Mouse (Mus musculus): ENCODE measurements around the gene Sh2b2. TPM values are rescaled to one million over a fixed set of nuclear protein-coding genes. Genes with fewer than 3 reads are reported as not detected.
"Not testable (repeated sequence)": the region's sequence is repeated elsewhere in the genome, so short reads cannot be mapped to it uniquely, and the experiment has no call there.

The Sh2b2 gene
- polyA plus RNA-seq, 1 experiment from 2014 or later: 24.9 TPM

DNA sequence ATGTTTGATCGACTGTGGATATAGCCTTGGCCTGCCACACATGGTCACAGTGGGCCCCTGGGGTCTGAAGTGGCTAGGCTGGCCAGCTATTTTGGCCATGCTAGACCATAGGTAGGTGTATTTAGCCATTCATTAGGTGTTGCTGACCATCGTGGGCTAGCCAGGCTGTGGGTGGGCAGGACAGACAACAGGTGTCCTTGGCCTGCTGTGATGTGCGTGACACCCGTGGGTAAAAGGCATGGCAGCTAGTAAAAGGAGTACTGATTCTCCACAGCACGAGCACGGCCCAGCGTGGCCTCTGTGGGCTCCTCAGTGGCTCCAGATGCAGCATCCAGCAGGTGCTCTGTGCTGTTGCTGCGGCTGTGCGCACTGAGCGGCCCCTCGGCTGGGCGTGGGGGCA, 27.8 kb downstream of the Sh2b2 start:
- Histone ChIP-seq H3K36me3 (ENCODE audit: control insufficient read depth, insufficient read depth, low read length) (peaks cover 26% of the 10 kb centered on the region), H3K27ac (ENCODE audit: low read length) (no peak overlapping the region), H3K27me3 (ENCODE audit: control insufficient read depth, insufficient read depth, low read depth, low read length) (no peaks in the 10 kb centered on the region), H3K4me1 (ENCODE audit: control insufficient read depth, insufficient read depth, low read length) (no peaks in the 10 kb centered on the region), H3K4me3 (ENCODE audit: low read depth, low read length) (no peak overlapping the region), H3K9me3 (replicated peaks; ENCODE audit: control insufficient read depth, low read length, poor library complexity, severe bottlenecking) (no peaks in the 10 kb centered on the region), H3K9ac (ENCODE audit: low read depth, low read length) (no peak overlapping the region), H3K4me2 (ENCODE audit: low read length) (no peak overlapping the region)
- ATAC-seq: no peak
- 85% methylated on average over 12 of the region's 12 CpGs for WGBS

DNA sequence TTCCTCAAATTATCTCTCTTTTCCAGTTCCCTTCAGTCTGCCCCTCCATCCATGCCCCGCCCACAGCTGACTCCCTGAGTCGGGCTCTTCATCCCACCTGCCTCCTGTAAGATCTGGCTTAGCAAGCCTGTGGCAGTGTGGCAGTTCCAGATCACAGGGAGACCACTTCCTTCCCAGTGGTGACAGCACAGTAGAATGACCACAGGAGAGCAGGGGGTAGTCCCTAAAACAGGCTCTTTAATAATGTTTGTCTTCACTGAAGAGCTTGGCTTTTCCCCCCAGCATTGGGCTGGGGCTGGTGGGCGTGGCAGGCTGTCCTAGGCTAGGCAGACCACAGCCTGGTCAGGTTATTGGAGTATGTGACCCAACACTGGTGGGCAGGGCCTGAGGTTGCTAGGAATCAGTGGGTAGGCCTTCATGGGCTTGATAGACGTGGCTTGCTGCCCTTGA, 28.4 kb downstream of the Sh2b2 start:
- WGBS: 81% methylated on average over 4 of the region's 4 CpGs

DNA sequence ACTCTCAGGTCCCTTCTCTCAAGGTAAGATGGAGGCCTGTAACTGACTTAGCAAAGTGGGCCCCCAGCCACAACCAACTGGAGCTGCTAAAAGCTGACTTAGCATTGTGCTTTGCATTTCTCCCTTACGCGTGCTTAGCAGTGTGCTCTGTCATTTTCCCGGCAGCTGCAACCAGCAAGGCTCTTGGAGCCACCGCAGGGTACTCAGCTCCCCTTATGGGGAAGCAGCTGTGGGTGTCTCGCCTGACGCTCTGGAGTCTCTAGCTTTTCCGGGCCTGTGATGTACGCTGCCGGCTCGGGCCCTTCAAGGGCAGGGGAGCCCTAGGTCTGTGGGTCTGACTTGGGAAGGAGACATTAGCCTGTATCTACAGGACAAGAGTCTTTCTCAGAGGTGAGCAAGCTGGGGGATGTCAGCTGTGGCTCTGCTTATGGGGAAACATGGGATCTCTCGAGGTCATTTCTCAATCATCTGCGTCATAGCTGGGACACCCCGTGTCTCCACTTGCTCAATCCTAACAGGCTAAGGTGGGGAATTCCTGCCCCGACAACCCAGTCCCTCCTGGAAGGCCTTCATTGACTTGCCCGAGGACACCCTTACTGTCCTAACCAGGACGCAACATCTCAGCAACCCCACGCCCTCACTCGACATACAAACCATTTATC, 29.2 kb downstream of the Sh2b2 start:
- Histone ChIP-seq H3K9me3 (replicated peaks; ENCODE audit: control insufficient read depth, low read length, poor library complexity, severe bottlenecking) (no peaks in the 10 kb centered on the region), H3K27me3 (ENCODE audit: control insufficient read depth, insufficient read depth, low read depth, low read length) (no peaks in the 10 kb centered on the region), H3K4me2 (ENCODE audit: low read length) (no peak overlapping the region), H3K4me3 (ENCODE audit: low read depth, low read length) (no peak overlapping the region), H3K9ac (ENCODE audit: low read depth, low read length) (no peak overlapping the region), H3K36me3 (ENCODE audit: control insufficient read depth, insufficient read depth, low read length) (peaks cover 20% of the 10 kb centered on the region), H3K27ac (ENCODE audit: low read length) (no peak overlapping the region), H3K4me1 (ENCODE audit: control insufficient read depth, insufficient read depth, low read length) (no peaks in the 10 kb centered on the region)
- ATAC-seq: no peak
- 87% methylated on average over 18 of the region's 18 CpGs for WGBS

More for the DNA sequence above, 28.4 kb downstream of the Sh2b2 start:
- Histone ChIP-seq H3K4me3 (ENCODE audit: low read depth, low read length) (no peak overlapping the region), H3K36me3 (ENCODE audit: control insufficient read depth, insufficient read depth, low read length) (peaks cover 20% of the 10 kb centered on the region), H3K27me3 (ENCODE audit: control insufficient read depth, insufficient read depth, low read depth, low read length) (no peaks in the 10 kb centered on the region), H3K27ac (ENCODE audit: low read length) (no peak overlapping the region), H3K4me1 (ENCODE audit: control insufficient read depth, insufficient read depth, low read length) (no peaks in the 10 kb centered on the region), H3K4me2 (ENCODE audit: low read length) (no peak overlapping the region), H3K9ac (ENCODE audit: low read depth, low read length) (no peak overlapping the region), H3K9me3 (replicated peaks; ENCODE audit: control insufficient read depth, low read length, poor library complexity, severe bottlenecking) (no peaks in the 10 kb centered on the region)
- no peak for ATAC-seq

DNA sequence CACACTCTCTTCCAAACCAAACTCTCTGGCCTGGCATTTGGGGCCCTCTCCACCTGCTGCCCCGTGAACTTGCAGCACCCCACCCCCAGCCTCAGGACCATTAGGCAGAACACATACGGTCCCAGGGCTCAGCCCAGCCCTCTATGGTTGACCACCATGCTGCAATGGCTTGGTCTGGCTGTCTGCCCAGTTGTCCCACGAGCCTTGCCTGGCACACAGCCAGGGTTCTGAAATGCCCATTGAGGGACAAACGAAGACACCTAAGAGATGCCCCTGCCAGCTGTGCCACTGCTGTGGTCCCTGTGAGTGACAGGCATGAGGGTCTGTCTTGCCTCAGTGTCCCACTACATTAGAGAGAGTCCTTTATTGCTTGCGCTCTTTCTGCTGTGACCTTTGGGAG, 30.4 kb downstream of the Sh2b2 start:
- ATAC-seq: no peak
- WGBS: 78% methylated on average over 5 of the region's 5 CpGs
- Histone ChIP-seq H3K4me2 (ENCODE audit: low read length) (no peak overlapping the region), H3K27ac (ENCODE audit: low read length) (no peak overlapping the region), H3K36me3 (ENCODE audit: control insufficient read depth, insufficient read depth, low read length) (peaks cover 9% of the 10 kb centered on the region), H3K9ac (ENCODE audit: low read depth, low read length) (no peak overlapping the region), H3K9me3 (replicated peaks; ENCODE audit: control insufficient read depth, low read length, poor library complexity, severe bottlenecking) (no peaks in the 10 kb centered on the region), H3K4me3 (ENCODE audit: low read depth, low read length) (no peak overlapping the region), H3K4me1 (ENCODE audit: control insufficient read depth, insufficient read depth, low read length) (no peaks in the 10 kb centered on the region), H3K27me3 (ENCODE audit: control insufficient read depth, insufficient read depth, low read depth, low read length) (no peaks in the 10 kb centered on the region)

DNA sequence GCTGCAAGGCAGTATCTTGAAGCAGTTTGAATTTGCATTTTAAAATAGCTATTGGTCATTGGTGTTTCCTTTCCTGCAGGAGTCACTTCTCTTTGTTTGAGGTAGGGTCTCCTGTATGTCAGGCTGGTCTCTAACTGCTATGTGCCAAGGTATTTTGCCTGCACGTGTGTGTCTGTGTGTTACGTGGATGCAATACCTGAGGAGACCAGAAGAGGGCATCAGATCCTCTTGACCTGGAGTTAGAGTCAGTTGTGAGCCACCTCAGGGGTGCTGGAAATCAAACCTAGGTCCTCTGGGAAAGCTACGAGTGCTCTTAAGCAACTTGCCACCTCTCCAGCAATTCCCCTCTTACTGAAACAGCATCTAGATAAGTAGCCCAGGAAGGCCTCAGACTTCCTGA, 31.1 kb downstream of the Sh2b2 start:
- Histone ChIP-seq H3K4me1 (ENCODE audit: control insufficient read depth, insufficient read depth, low read length) (no peaks in the 10 kb centered on the region), H3K4me2 (ENCODE audit: low read length) (no peak overlapping the region), H3K36me3 (ENCODE audit: control insufficient read depth, insufficient read depth, low read length) (peaks cover 6% of the 10 kb centered on the region), H3K27me3 (ENCODE audit: control insufficient read depth, insufficient read depth, low read depth, low read length) (no peaks in the 10 kb centered on the region), H3K9me3 (replicated peaks; ENCODE audit: control insufficient read depth, low read length, poor library complexity, severe bottlenecking) (no peaks in the 10 kb centered on the region), H3K9ac (ENCODE audit: low read depth, low read length) (no peak overlapping the region), H3K27ac (ENCODE audit: low read length) (no peak overlapping the region), H3K4me3 (ENCODE audit: low read depth, low read length) (no peak overlapping the region)
- ATAC-seq: no peak
- WGBS: 89% methylated on average over 3 of the region's 3 CpGs

DNA sequence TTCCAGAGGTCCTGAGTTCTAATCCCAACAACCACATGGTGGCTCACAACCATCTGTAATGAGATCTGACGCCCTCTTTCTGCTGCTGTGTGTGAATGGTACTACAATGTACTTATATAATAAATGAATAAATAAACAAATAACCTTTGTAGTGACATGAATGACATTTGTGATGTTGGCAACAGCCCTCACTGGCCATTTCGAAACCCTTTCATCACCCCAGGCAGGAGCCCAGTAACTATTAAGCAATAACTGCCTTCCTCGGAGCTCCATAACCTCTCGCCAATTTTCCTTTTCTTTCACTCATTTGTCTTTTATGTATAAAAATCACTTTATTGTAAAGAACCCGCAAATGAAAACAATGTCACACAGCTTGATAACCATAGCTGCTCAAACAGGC, 32.6 kb downstream of the Sh2b2 start:
- no peak overlapping the region for H3K9ac ChIP-seq (ENCODE audit: low read depth, low read length)
- WGBS: 81% methylated on average over 5 of the region's 5 CpGs
- ATAC-seq: no peak
- no peak overlapping the region for H3K27ac ChIP-seq (ENCODE audit: low read length)
- H3K4me1 ChIP-seq (ENCODE audit: control insufficient read depth, insufficient read depth, low read length): no peaks in the 10 kb centered on the region
- H3K36me3 ChIP-seq (ENCODE audit: control insufficient read depth, insufficient read depth, low read length): peaks cover 3% of the 10 kb centered on the region; the same call in 1 of the 2 replicates
- no peak overlapping the region for H3K4me3 ChIP-seq (ENCODE audit: low read depth, low read length)
- H3K4me2 ChIP-seq (ENCODE audit: low read length): no peak overlapping the region
- no peaks in the 10 kb centered on the region for H3K9me3 ChIP-seq (replicated peaks; ENCODE audit: control insufficient read depth, low read length, poor library complexity, severe bottlenecking)
- no peaks in the 10 kb centered on the region for H3K27me3 ChIP-seq (ENCODE audit: control insufficient read depth, insufficient read depth, low read depth, low read length)

DNA sequence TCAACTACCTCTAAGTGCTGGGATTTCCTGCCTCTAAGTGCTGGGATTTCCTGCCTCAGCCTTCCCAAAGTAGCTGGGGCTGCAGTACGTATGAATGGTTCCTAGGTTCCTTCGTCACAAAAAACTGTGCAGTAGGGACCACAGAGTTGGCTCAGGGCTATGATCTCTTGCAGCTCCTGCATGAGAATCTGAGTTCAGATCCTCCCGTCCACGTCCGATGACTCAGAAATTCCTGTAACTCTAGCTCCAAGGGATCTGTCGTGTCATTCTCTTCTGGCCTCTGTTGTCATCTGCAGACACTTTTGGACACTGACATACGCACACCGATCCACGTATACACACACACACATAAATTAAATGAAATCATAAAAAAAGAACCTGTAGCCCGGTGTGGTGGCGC, 33.6 kb downstream of the Sh2b2 start:
- Histone ChIP-seq H3K9ac (ENCODE audit: low read depth, low read length) (no peak overlapping the region), H3K27me3 (ENCODE audit: control insufficient read depth, insufficient read depth, low read depth, low read length) (no peaks in the 10 kb centered on the region), H3K36me3 (ENCODE audit: control insufficient read depth, insufficient read depth, low read length) (no peaks in the 10 kb centered on the region), H3K9me3 (replicated peaks; ENCODE audit: control insufficient read depth, low read length, poor library complexity, severe bottlenecking) (no peaks in the 10 kb centered on the region), H3K4me2 (ENCODE audit: low read length) (no peak overlapping the region), H3K27ac (ENCODE audit: low read length) (no peak overlapping the region), H3K4me3 (ENCODE audit: low read depth, low read length) (no peak overlapping the region), H3K4me1 (ENCODE audit: control insufficient read depth, insufficient read depth, low read length) (no peaks in the 10 kb centered on the region)
- 94% methylated on average over 11 of the region's 11 CpGs for WGBS
- no peak for ATAC-seq

DNA sequence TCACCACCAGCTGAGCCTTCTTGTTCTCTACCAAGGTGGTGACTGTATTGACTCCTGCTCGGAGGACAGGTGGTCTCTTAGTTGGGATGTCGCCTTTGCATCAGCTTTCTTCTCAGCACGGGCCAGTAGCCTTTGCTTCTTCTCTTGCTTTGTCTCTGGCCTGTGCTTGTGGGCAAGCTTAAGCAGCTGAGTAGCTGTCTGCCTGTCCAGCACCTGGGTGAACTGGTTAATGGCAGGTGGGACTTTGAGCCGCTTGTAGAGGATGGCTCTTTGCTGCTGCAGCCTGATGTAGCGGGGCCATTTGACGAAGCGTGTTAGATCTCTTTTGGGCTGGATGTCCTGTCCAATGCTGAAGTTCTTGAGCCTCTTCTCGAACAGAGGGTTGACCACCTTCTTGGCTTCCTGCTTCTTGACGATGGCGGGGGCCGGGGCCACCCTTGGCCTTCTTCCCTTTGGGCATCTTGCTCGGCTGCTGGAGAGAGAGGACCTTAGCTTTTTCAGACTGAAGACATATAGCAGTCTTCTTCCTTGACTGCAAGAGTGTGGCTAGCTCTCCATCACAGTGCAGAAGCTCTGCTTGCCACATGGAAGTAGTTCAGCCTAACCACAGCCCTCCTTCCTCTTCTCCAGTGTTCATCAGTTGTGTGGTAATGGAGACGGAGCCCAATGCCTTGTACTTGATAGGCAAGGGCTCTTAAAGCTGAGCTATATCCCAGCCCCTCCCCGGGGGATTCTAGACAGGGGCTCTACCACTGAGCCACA, 34.8 kb downstream of the Sh2b2 start:
- H3K9me3 ChIP-seq (replicated peaks; ENCODE audit: control insufficient read depth, low read length, poor library complexity, severe bottlenecking); H3K4me2 ChIP-seq (ENCODE audit: low read length); ATAC-seq; H3K27ac ChIP-seq (ENCODE audit: low read length); H3K36me3 ChIP-seq (ENCODE audit: control insufficient read depth, insufficient read depth, low read length); H3K27me3 ChIP-seq (ENCODE audit: control insufficient read depth, insufficient read depth, low read depth, low read length); H3K4me1 ChIP-seq (ENCODE audit: control insufficient read depth, insufficient read depth, low read length); H3K9ac ChIP-seq (ENCODE audit: low read depth, low read length); H3K4me3 ChIP-seq (ENCODE audit: low read depth, low read length): not testable (repeated sequence)
- WGBS: 92% methylated on average over 14 of the region's 14 CpGs

DNA sequence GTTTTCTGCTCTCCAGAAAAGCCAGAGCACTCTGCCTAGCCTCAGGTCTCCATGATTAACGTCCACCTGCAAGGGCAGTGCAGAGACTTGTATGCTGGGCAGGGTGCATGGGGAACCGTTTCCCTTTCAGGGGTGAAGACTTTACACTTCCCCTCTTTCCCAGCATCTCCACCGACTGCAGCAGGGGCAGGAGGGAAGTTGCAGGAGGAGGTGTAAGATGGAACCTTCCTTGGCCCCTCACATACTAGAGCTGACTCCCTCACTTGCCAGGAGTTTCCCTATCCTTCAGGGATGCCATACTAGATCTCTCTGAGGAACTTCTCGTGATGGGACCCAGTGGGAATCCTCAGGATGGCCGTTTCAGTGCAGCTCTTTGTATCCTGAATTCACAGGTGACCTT, 35.8 kb downstream of the Sh2b2 start:
- H3K36me3 ChIP-seq (ENCODE audit: control insufficient read depth, insufficient read depth, low read length): no peaks in the 10 kb centered on the region

More for the DNA sequence above, 35.8 kb downstream of the Sh2b2 start:
- Histone ChIP-seq H3K27ac (ENCODE audit: low read length) (no peak overlapping the region), H3K4me3 (ENCODE audit: low read depth, low read length) (no peak overlapping the region), H3K4me1 (ENCODE audit: control insufficient read depth, insufficient read depth, low read length) (no peaks in the 10 kb centered on the region), H3K9me3 (replicated peaks; ENCODE audit: control insufficient read depth, low read length, poor library complexity, severe bottlenecking) (no peaks in the 10 kb centered on the region), H3K4me2 (ENCODE audit: low read length) (no peak overlapping the region), H3K27me3 (ENCODE audit: control insufficient read depth, insufficient read depth, low read depth, low read length) (no peaks in the 10 kb centered on the region), H3K9ac (ENCODE audit: low read depth, low read length) (no peak overlapping the region)
- no peak for ATAC-seq
- WGBS: 83% methylated on average over 5 of the region's 5 CpGs
